Mouse (Mus musculus): ENCODE data around the gene Fam110a.
"Not testable (repeated sequence)": the region's sequence is repeated elsewhere in the genome, so short reads cannot be mapped to it uniquely, and the experiment has no call there.

Gene Fam110a

DNA sequence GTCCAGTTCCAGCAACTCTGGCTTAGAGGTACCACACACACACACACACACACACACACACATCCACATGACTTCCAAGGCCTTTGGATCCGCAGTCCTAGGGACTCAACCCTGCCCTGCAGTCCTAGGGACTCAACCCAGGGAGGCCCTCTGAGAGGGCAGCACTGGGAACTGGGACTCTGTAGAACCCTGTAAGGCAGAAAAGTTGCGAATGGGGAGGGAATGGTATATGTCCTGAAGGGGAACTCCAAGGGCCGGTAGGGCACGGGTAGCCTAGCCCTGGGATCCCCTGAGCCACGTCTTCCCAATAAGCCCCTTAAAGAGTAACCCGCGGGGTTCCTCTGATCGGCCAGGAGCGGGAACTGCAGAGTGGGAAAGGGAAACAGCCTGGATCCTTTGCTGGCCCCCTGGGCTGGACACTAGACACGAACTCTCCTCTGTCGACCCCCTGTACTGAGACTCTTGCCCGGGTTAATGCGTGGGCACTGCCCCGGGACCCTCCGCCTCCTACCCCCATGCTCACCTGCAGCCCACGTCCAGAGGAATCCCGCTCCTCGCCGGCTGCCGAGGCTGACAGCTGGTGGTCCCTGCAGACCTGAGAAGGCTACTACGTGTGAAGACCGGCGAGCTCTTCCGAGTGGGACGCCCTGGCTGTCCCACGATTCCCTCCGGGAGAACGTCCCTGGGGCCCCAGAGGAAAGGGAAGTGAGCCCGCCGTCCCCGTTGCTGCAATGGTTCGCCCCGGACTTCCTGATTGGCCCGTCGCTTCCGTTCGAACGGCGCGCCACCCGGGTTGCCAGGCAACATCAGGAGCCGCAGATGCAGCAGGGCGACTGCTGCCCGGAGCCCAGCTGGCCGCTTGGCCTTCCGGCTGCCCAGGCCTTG is at the start of gene Fam110a:
Fam110a (minus strand) TSS at position 750 of the 885 bp plus-strand sequence.
- DNase-seq = peak; percentile 94 to 97

GRCm38 (mm10) chr2:152029252-152030082 is 49.4 kb upstream of the Fam110a start:
- peak; percentile 77 to 83 for DNase-seq

DNA sequence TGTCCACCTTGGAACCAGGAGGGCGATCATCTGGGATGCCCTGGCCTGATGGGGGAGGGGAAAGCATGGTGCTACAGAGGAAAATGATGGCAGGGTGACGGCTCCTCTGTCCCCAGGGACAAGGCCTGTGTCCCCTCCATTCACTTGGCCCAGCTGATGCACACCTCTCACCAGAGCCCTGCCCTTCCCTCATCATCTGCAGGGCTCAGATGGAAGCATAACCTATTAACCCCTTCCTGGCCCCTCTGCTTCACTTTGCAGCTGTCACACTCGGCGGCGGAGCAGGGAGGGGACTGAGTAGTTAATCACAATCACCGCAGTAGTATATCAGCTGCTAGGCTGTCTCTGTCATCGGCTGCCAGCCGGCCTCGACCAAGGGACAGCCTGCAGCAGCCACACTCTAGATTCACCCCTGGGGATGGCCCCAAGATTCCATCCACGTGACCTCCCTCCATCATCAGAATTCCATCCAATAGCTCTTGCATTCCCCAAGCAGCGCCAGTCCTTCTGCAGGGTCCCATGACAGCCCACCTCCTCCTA is 44.9 kb upstream of the Fam110a start:
- no peak for DNase-seq

GRCm38 (mm10) chr2:152022022-152022421 is 42.0 kb upstream of the Fam110a start:
- DNase-seq = no peak

GRCm38 (mm10) chr2:152020255-152020654 is 40.2 kb upstream of the Fam110a start:
- DNase-seq = peak; percentile 43 to 46

DNA sequence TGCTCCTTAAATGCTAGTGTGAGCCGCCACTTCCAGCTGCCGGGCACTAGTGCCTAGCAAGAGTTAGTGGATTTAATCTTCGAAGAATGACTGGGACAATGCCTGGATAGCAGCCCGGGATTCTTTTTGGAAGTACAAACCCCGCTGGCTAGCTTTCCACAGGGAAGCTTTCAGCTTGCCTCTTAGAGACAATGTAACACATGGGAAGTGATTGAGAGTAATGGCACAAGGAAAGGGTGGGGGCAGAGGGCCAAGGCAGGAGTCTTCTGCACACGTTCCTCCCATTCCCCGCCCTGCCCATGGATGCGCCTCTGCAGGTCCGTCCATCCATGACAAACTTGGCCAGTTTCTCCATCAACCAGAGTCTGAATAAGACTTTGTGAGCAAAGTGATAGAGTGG is 36.6 kb upstream of the Fam110a start:
- DNase-seq = no peak

DNA sequence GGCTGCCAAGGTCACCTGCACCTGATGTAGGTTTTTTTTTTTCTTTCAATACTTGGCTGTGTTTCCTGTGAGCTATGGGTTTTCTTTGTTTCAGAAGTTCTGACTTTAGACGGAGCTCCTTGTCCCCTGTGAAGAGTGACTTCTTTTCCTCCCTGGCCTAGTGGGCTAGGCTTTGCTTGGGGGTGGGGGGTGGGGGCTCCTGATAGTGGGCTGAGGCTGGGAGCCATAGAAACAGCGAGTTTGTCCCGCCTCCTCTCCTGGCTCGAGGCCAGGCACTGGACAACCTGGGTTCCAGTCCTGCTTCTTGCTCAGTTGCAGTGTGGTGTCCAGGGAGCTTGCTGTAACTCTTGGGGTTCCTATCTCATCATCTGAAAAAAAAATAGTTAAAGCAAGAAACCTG is 36.0 kb upstream of the Fam110a start:
- no peak for DNase-seq

DNA sequence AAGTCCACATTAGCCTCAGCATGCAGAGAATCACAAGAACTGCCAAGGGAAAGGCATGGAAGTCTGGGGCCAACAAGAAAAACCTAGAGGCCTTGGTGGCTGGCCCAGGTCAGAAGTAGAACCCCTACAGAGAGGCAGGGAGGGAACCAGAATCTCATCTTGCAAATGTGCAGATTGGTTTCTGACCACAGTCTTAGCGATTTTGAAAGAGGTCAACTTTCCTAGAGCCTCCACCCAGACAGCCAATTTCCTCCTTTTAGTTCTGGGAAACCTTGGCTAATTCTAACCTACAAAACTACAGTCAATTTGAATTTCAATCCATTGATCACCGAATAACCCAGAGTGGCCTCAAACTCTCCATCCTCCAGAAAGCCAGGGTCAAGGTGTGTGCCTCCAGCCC is 32.7 kb upstream of the Fam110a start:
- DNase-seq = no peak

- peak; percentile 45 to 51 for DNase-seq
Observed at GRCm38 (mm10) chr2:152012222-152012621, 32.2 kb upstream of the Fam110a start.

GRCm38 (mm10) chr2:152011724-152012123 is 31.7 kb upstream of the Fam110a start:
- no peak for DNase-seq

GRCm38 (mm10) chr2:152010661-152011060 is 30.6 kb upstream of the Fam110a start:
- no peak for DNase-seq

DNA sequence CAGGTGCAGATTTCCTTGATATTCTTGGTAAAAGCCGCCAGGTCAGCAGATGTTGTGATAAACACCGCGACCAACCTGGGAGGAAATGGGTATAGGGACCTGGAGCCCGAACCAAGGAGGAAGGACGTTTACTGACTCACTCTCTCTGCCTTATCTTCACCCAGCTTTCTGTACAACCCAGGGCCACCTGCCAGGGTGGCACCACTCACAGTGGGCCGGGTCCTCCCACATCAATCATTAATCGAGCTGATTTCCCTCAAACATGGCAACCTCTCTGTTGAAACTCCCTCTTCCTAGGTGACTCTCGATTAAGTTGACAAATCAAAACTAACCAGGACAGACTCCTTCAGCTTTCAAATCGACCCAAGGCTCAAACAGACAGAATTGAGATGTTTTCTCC is 30.2 kb upstream of the Fam110a start:
- no peak for DNase-seq

- DNase-seq = peak; percentile 67 to 74
Observed at GRCm38 (mm10) chr2:152009061-152009779, 29.2 kb upstream of the Fam110a start.

DNA sequence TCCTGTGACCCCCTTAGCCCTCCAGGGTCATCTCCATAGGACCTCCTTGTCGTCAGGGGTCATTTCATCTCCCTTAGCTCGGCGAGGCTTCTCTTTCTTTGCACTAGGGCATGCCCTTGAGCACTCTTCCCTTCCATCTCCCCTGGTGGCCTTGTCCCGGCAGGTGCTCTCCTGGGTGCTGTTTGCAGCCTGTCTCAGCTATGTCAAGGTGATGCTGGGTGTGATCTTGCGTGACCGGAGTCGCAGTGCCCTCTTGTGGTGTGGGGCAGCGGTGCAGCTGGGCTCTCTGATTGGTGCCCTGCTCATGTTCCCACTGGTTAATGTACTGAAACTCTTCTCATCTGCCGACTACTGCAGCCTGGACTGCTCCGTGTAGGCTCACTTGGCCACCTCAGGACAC is 27.8 kb upstream of the Fam110a start:
- DNase-seq = no peak

DNA sequence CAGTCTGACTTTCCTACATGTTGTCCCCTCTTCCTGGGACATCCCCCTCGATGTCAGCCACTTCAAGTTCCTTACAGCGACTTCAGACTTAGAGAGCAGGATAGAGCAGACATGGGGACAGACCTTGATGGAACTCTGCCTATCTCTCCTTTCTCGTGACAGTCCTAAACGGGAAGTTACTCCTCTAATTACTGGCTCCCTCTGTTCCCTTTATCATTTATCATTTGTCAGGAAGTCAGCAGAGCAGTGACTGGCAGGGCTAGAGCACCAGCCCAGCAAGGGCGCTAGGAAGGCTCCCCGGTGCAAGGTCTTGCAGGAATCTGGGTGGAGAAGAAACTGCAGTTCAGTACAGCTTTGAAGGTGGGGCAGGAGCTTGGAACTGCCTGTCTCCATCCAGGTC is 22.5 kb upstream of the Fam110a start:
- DNase-seq = no peak

DNA sequence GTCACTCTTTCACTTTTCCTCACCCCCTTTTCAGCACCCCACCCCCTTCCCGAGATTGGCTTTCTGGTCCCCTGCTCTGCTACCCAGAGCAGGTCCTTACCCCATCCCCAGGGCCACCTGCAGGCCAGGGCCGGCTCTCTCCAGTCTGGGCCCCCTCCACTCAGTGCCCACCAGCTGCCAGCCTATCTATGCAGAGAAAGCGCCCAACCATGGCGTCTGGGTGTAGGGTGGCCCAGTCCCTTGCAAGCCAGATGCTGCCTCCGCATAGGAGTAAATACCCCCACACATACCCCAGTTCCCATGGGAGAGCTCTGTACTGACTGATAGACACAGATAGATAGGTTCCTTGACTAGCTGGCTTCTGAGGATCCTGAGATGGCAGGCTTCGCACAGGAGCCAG is 20.7 kb upstream of the Fam110a start:
- DNase-seq = no peak

- DNase-seq = no peak
Observed at GRCm38 (mm10) chr2:152000291-152000679, 20.3 kb upstream of the Fam110a start.

- peak; percentile 68 to 80 for DNase-seq
Observed at GRCm38 (mm10) chr2:151999669-152000290, 19.8 kb upstream of the Fam110a start.

- no peak for DNase-seq
Observed at GRCm38 (mm10) chr2:151998932-151999331, 18.9 kb upstream of the Fam110a start.

- peak; percentile 41 to 61 for DNase-seq
Observed at GRCm38 (mm10) chr2:151998505-151998899, 18.5 kb upstream of the Fam110a start.

DNA sequence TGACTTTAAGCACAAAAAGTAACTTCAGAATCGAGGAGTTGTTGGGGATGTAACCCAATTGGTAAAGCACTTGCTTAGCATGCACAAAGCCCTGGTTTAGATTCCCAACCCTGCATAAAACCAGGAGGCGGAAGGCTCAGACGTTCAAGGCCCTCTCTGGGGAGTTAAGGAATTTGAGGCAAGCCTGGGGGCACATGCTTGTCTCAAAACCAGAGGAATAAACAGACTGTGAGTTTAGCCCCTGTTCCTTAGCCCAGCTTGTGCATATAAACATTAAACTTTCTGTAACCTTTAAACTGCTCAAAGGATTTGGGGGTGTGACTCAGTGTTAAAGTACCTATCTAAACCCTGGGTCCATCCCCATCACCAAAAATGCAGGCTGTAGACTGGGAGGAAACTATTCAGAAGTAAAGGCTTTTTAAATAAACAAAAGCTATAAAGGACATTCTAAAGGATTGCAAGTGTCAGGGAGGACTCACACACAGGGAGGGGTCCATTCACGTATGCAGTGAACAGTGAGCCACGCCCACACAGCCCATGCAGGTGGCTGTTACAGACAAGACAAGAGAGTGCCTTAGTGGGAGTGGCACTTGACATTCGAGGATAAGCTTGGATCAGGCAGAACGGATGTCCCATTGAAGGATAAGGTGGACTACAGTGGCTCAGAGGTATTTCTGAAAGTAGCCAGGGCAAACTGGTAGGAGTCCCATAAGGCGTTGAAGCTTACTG is 17.9 kb upstream of the Fam110a start:
- no peak for DNase-seq

DNA sequence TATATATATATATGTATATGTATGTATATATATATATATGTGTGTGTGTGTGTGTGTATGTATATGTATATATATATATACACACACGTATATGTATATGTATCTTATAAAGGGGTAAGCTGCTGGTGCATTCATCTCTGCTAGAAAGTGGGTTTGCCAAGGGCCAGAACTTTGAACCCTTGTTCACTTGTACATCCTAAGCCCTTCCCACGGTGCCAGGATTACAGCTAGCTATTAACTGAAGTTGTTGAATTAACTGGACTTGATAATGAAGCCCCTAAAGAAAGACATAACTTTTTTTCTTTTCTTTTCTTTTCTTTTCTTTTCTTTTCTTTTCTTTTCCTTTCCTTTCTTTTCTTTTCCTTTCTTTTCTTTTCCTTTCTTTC is 17.2 kb upstream of the Fam110a start:
- not testable (repeated sequence) for DNase-seq

Measured in lung, adult 18-20 months (tissue).